Mouse (Mus musculus): ENCODE measurements around the gene Esrrg. TPM values are rescaled to one million over a fixed set of nuclear protein-coding genes. Genes with fewer than 3 reads are reported as not detected.

Esrrg gene
- polyA plus RNA-seq, 1 experiment = 0.27 TPM

DNA sequence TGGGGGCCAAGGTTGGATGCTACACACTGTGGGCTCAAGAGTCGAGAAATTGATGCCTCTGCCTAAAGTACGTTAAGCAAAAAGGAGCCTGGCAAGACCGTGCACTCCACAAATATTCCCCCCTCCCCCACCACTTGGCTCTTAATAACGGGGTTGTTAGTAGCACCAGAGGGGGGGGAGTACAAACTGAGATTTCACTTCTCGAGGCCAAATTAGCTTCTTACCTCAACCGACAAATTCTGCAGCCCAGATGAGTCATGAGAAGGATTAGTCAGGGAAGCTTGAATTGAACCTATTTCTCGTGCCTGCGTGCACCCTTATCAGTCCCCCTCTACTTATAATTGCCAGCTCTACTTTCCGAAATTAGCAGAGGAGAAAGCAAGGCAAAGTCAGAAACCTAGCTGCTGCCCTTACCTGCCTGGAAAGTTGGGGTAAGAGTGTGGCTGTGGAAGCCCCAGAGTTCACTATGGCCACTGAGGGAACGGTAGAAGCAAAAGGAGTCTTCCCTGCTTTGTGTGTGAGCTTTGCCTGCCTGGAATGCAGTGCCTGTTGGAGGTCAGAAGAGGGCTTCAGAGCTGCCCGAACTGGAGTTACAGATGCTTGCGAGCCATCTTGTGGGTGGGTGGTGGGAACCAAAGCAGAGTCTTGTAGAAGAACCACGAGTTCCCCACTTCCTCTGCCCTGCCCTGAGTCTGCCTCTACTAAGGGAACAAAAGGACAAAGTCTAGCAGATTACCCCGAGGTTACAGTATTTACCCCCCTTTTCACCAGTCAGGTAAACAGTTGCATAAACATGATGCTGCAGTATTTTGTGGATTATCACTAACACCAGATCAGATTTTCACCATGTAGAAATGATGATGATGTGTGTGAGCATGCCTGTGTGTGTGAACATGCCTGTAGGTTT lies 409.6 kb downstream of the Esrrg start:
- TF ChIP-seq POLR2A (IDR thresholded peaks at IDR 0.05; ENCODE audit: low read depth, low read length) (no peak), CTCF (IDR thresholded peaks at IDR 0.05; ENCODE audit: extremely low read depth, insufficient read depth, insufficient read length, insufficient replicate concordance) (no peak)
- WGBS = 64% methylated on average over 14 of the region's 14 CpGs
- Histone ChIP-seq H3K4me3 (ENCODE audit: extremely low read depth, insufficient read depth, insufficient read length) (no peak overlapping the region), H3K27ac (ENCODE audit: insufficient read depth, low read length) (no peak overlapping the region), H3K4me1 (ENCODE audit: control insufficient read depth, insufficient read depth, insufficient read length) (no peaks in the 10 kb centered on the region), H3K27me3 (ENCODE audit: control insufficient read depth, insufficient read depth, low read length) (no peaks in the 10 kb centered on the region), H3K36me3 (ENCODE audit: control insufficient read depth, insufficient read depth, low read length) (no peaks in the 10 kb centered on the region)
- no peak for DNase-seq (ENCODE audit: low read depth in 1 of 2, low spot score in 2 of 2)

DNA sequence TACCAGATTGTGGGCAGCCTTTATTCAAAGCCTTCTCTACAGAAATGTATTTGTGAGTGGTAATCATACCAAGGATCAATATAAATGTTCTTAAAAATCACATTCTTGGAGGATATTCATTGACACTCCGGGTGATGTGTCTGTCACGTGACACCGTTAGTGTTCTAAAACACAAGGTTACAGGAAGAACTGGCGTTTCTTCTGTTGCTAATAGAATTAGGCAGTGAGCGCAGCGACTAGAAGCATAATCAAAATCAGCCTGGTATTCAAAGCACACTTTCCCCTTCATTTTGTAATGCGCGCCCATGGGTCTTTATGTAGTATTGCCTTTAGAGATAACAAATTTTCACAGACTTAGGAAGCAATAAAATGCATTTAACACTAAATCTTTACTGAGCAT lies 420.6 kb downstream of the Esrrg start:
- Histone ChIP-seq H3K27ac (ENCODE audit: insufficient read depth, low read length) (no peak overlapping the region), H3K4me3 (ENCODE audit: extremely low read depth, insufficient read depth, insufficient read length) (no peak overlapping the region), H3K27me3 (ENCODE audit: control insufficient read depth, insufficient read depth, low read length) (no peaks in the 10 kb centered on the region), H3K4me1 (ENCODE audit: control insufficient read depth, insufficient read depth, insufficient read length) (no peaks in the 10 kb centered on the region), H3K36me3 (ENCODE audit: control insufficient read depth, insufficient read depth, low read length) (no peaks in the 10 kb centered on the region)
- 82% methylated on average over 8 of the region's 8 CpGs for WGBS
- DNase-seq (ENCODE audit: low read depth in 1 of 2, low spot score in 2 of 2) = no peak
- TF ChIP-seq POLR2A (IDR thresholded peaks at IDR 0.05; ENCODE audit: low read depth, low read length) (no peak), CTCF (IDR thresholded peaks at IDR 0.05; ENCODE audit: extremely low read depth, insufficient read depth, insufficient read length, insufficient replicate concordance) (no peak)

- H3K4me3 ChIP-seq (ENCODE audit: extremely low read depth, insufficient read depth, insufficient read length) = no peak overlapping the region
- H3K27ac ChIP-seq (ENCODE audit: insufficient read depth, low read length) = no peak overlapping the region
- no peaks in the 10 kb centered on the region for H3K36me3 ChIP-seq (ENCODE audit: control insufficient read depth, insufficient read depth, low read length)
- WGBS = 58% methylated on average over 10 of the region's 10 CpGs
- H3K4me1 ChIP-seq (ENCODE audit: control insufficient read depth, insufficient read depth, insufficient read length) = no peaks in the 10 kb centered on the region
- no peak for DNase-seq (ENCODE audit: low read depth in 1 of 2, low spot score in 2 of 2)
- H3K27me3 ChIP-seq (ENCODE audit: control insufficient read depth, insufficient read depth, low read length) = no peaks in the 10 kb centered on the region
- TF ChIP-seq CTCF (IDR thresholded peaks at IDR 0.05; ENCODE audit: extremely low read depth, insufficient read depth, insufficient read length, insufficient replicate concordance) = no peak
These were observed 421.5 kb downstream of the Esrrg start for GRCm38 (mm10) chr1:188030116-188030515.

GRCm38 (mm10) chr1:188031276-188031675 lies 422.7 kb downstream of the Esrrg start:
- TF ChIP-seq CTCF (IDR thresholded peaks at IDR 0.05; ENCODE audit: extremely low read depth, insufficient read depth, insufficient read length, insufficient replicate concordance) = no peak
- no peak for TF ChIP-seq POLR2A (IDR thresholded peaks at IDR 0.05; ENCODE audit: low read depth, low read length)
- Histone ChIP-seq H3K27me3 (ENCODE audit: control insufficient read depth, insufficient read depth, low read length) (no peaks in the 10 kb centered on the region), H3K4me3 (ENCODE audit: extremely low read depth, insufficient read depth, insufficient read length) (no peak overlapping the region), H3K4me1 (ENCODE audit: control insufficient read depth, insufficient read depth, insufficient read length) (no peaks in the 10 kb centered on the region), H3K27ac (ENCODE audit: insufficient read depth, low read length) (no peak overlapping the region), H3K36me3 (ENCODE audit: control insufficient read depth, insufficient read depth, low read length) (no peaks in the 10 kb centered on the region)
- no peak for DNase-seq (ENCODE audit: low read depth in 1 of 2, low spot score in 2 of 2)
- WGBS = 67% methylated on average over 4 of the region's 4 CpGs

DNA sequence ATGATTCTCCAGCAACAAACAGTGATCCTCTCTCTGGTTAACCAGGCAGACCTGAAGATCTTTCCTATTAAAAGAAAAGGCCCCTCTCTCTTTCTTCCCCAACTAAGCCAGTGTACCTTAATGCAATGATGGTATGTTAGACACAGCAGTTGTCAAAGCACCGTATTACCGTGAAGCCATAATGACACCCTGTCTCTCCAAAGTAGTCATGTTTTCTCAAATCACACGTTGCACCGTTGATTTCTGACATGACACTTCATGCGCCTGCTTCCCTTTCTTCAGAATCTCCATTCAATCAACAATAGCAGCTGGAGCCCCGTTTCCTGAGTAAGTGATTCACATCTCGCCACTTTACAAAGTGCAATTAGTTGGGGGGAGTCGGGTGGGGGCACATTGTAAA lies 427.4 kb downstream of the Esrrg start:
- no peaks in the 10 kb centered on the region for H3K36me3 ChIP-seq (ENCODE audit: control insufficient read depth, insufficient read depth, low read length)
- DNase-seq (ENCODE audit: low read depth in 1 of 2, low spot score in 2 of 2) = no peak
- H3K27me3 ChIP-seq (ENCODE audit: control insufficient read depth, insufficient read depth, low read length) = no peaks in the 10 kb centered on the region
- H3K4me1 ChIP-seq (ENCODE audit: control insufficient read depth, insufficient read depth, insufficient read length) = no peaks in the 10 kb centered on the region
- no peak overlapping the region for H3K27ac ChIP-seq (ENCODE audit: insufficient read depth, low read length)
- H3K4me3 ChIP-seq (ENCODE audit: extremely low read depth, insufficient read depth, insufficient read length) = no peak overlapping the region
- 7% methylated on average over 8 of the region's 8 CpGs for WGBS
- TF ChIP-seq CTCF (IDR thresholded peaks at IDR 0.05; ENCODE audit: extremely low read depth, insufficient read depth, insufficient read length, insufficient replicate concordance) (no peak), POLR2A (IDR thresholded peaks at IDR 0.05; ENCODE audit: low read depth, low read length) (no peak)

DNA sequence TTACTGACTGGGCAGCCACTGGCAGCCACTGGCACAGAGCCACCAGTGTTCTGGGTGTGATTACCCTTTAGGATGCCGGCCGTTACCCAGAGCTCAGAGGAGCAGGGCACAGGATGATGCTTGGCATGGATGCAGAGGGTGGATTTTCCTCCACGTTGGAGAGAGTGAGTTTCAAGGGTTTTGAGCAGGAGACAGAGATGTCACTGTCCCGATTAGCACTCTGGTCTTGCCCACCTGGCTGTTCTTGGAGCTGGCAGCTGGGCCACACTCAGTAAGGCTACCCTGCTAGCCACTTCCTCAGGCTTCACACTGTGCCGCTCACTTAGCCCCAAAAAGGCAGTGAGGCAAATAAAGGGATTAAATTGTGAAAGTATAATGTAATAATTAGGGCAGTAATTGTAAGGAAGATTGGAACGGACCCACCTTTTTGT lies 438.1 kb downstream of the Esrrg start:
- Histone ChIP-seq H3K36me3 (ENCODE audit: control insufficient read depth, insufficient read depth, low read length) (no peaks in the 10 kb centered on the region), H3K4me3 (ENCODE audit: extremely low read depth, insufficient read depth, insufficient read length) (no peak overlapping the region), H3K27me3 (ENCODE audit: control insufficient read depth, insufficient read depth, low read length) (no peaks in the 10 kb centered on the region), H3K27ac (ENCODE audit: insufficient read depth, low read length) (no peak overlapping the region), H3K4me1 (ENCODE audit: control insufficient read depth, insufficient read depth, insufficient read length) (no peaks in the 10 kb centered on the region)
- WGBS = 76% methylated on average over 6 of the region's 6 CpGs
- no peak for DNase-seq (ENCODE audit: low read depth in 1 of 2, low spot score in 2 of 2)
- TF ChIP-seq CTCF (IDR thresholded peaks at IDR 0.05; ENCODE audit: extremely low read depth, insufficient read depth, insufficient read length, insufficient replicate concordance) (no peak), POLR2A (IDR thresholded peaks at IDR 0.05; ENCODE audit: low read depth, low read length) (no peak)

DNA sequence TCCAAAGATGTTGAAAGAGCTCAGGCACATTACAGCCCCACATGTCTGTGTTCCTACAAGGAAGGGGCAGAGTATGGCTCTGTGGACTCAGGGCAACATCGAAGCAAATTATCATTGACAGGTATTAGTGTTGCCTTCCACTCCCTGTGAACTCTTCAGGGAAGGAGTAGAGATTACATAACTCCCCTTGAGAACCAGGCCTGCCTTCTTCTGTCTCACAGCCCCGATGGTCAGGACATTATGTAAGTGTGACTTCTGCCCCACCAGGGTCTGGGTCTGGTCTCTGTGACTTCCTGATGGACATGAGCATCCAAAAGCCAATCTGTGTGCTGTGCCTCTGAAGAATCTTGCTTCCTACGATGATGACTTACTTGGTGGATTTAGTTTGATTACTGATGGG lies 438.6 kb downstream of the Esrrg start:
- TF ChIP-seq CTCF (IDR thresholded peaks at IDR 0.05; ENCODE audit: extremely low read depth, insufficient read depth, insufficient read length, insufficient replicate concordance) (no peak), POLR2A (IDR thresholded peaks at IDR 0.05; ENCODE audit: low read depth, low read length) (no peak)
- WGBS = 78% methylated on average over 3 of the region's 3 CpGs
- no peak for DNase-seq (ENCODE audit: low read depth in 1 of 2, low spot score in 2 of 2)
- Histone ChIP-seq H3K27ac (ENCODE audit: insufficient read depth, low read length) (no peak overlapping the region), H3K4me3 (ENCODE audit: extremely low read depth, insufficient read depth, insufficient read length) (no peak overlapping the region), H3K4me1 (ENCODE audit: control insufficient read depth, insufficient read depth, insufficient read length) (no peaks in the 10 kb centered on the region), H3K36me3 (ENCODE audit: control insufficient read depth, insufficient read depth, low read length) (no peaks in the 10 kb centered on the region), H3K27me3 (ENCODE audit: control insufficient read depth, insufficient read depth, low read length) (no peaks in the 10 kb centered on the region)
